Comparison of ENCODE assay signal across 7 mouse cellular contexts in genomic region chr10:61648737-61649645, GRCm38 (mm10). TPM values are rescaled to one million over a fixed set of nuclear protein-coding genes. Genes with fewer than 3 reads are reported as not detected.
A peak's percentile ranks its signal among the peaks of the same experiment; 100 is the strongest.
DNase-seq lines count a peak whose midpoint lies in the region; ATAC-seq and TF ChIP-seq lines count a peak whose summit lies in the region.

No protein-coding gene starts in this region.

- no peak for TF ChIP-seq CTCF in C2C12 (IDR thresholded peaks at IDR 0.05; ENCODE audit: control insufficient read depth, insufficient read depth, insufficient read length)

- peak overlapping the region; percentile 64 for H3ac ChIP-seq in C2C12 (ENCODE audit: control insufficient read depth, insufficient read length, low read depth)

- peak overlapping the region; percentile 94 for H3K4me3 ChIP-seq in C2C12 (ENCODE audit: insufficient read depth, poor library complexity, severe bottlenecking)
- peak overlapping the region; percentile 79 for H3K4me3 ChIP-seq in hindbrain, embryonic 15.5 days
- peak overlapping the region; percentile 81 for H3K4me3 ChIP-seq in liver, embryonic 15.5 days (replicated peaks)

- H3K4me2 ChIP-seq in hindbrain, embryonic 15.5 days: peak overlapping the region; percentile 90
- H3K4me2 ChIP-seq in liver, embryonic 15.5 days: peak overlapping the region; percentile 97

- H3K9ac ChIP-seq in hindbrain, embryonic 15.5 days: peak overlapping the region; percentile 87
- H3K9ac ChIP-seq in liver, embryonic 15.5 days: peak overlapping the region; percentile 80

- no peaks in the 10 kb centered on the region for H3K9me3 ChIP-seq in hindbrain, embryonic 15.5 days
- no peaks in the 10 kb centered on the region for H3K9me3 ChIP-seq in liver, embryonic 15.5 days (replicated peaks)

- H3K36me3 ChIP-seq in C2C12 (ENCODE audit: control insufficient read depth, insufficient read depth): peaks cover 36% of the 10 kb centered on the region
- H3K36me3 ChIP-seq in hindbrain, embryonic 15.5 days: peaks cover 6% of the 10 kb centered on the region
- peaks cover 6% of the 10 kb centered on the region; the same call in 1 of the 2 replicates for H3K36me3 ChIP-seq in liver, embryonic 15.5 days (replicated peaks)
- H3K36me3 ChIP-seq in splenic B cell, adult 2 months (ENCODE audit: control insufficient read depth, insufficient read depth, low read length, poor library complexity, severe bottlenecking): no peaks in the 10 kb centered on the region

- peaks cover 23% of the 10 kb centered on the region for H3K4me1 ChIP-seq in hindbrain, embryonic 15.5 days (replicated peaks)
- peaks cover 23% of the 10 kb centered on the region for H3K4me1 ChIP-seq in liver, embryonic 15.5 days (replicated peaks)

- H3K79me3 ChIP-seq in C2C12 (ENCODE audit: low read depth): peaks cover 32% of the 10 kb centered on the region

- ATAC-seq in hindbrain, embryonic 15.5 days (ENCODE audit: low FRiP score, low read depth): peak; percentile 74; the same call in 1 of the 2 replicates
- ATAC-seq in liver, embryonic 15.5 days (ENCODE audit: insufficient read depth): peak; percentile 74

- 1% methylated on average over 43 of the region's 49 CpGs for WGBS in hindbrain, embryonic 15.5 days
- WGBS in liver, embryonic 15.5 days (ENCODE audit: insufficient replicate concordance): 2% methylated on average over 48 of the region's 49 CpGs

- peaks cover 55% of the 10 kb centered on the region for H3K79me2 ChIP-seq in C2C12 (ENCODE audit: control insufficient read depth, insufficient read depth)

- DNase-seq in 416B (ENCODE audit: low read depth): peak; percentile 67
- peak; percentile 37 to 41 for DNase-seq in cerebellum, postnatal 10 days
- DNase-seq in splenic B cell, adult 2 months (ENCODE audit: low read depth, low spot score): peak; percentile 29
- DNase-seq in urinary bladder, adult 18-20 months (ENCODE audit: low spot score in 2 of 2): no peak

- H3K27me3 ChIP-seq in C2C12 (ENCODE audit: control insufficient read depth, insufficient read depth, insufficient read length): no peaks in the 10 kb centered on the region
- H3K27me3 ChIP-seq in hindbrain, embryonic 15.5 days: no peaks in the 10 kb centered on the region
- no peaks in the 10 kb centered on the region for H3K27me3 ChIP-seq in liver, embryonic 15.5 days
- no peaks in the 10 kb centered on the region for H3K27me3 ChIP-seq in splenic B cell, adult 2 months (ENCODE audit: control insufficient read depth, insufficient read depth, low read length, poor library complexity, severe bottlenecking)

- H3K27ac ChIP-seq in hindbrain, embryonic 15.5 days (replicated peaks): peak overlapping the region; percentile 87
- H3K27ac ChIP-seq in liver, embryonic 15.5 days (replicated peaks): peak overlapping the region; percentile 79

TF ChIP-seq in C2C12, 6 proteins besides CTCF, POLR2A, EP300 and RAD21:
- TF ChIP-seq CEBPB (IDR thresholded peaks at IDR 0.05; ENCODE audit: low read depth): no peak
- TF ChIP-seq FOSL1 (IDR thresholded peaks at IDR 0.05; ENCODE audit: insufficient read depth, low read length, poor library complexity, severe bottlenecking): no peak
- TF ChIP-seq MYOG (IDR thresholded peaks at IDR 0.05; ENCODE audit: control insufficient read depth, extremely low read depth, insufficient read length): no peak
- TF ChIP-seq MAX (IDR thresholded peaks at IDR 0.05): no peak
- no peak for TF ChIP-seq MYOD1 (IDR thresholded peaks at IDR 0.05; ENCODE audit: control insufficient read depth, insufficient read length, low read depth)
- no peak for TF ChIP-seq USF1 (IDR thresholded peaks at IDR 0.05; ENCODE audit: low read depth)

RNA-seq across cellular contexts. Expression of gene Ppa1, which starts 0.6 kb away (rescaled TPM):
- 189 TPM for polyA plus RNA-seq in C2C12 (2012; fragmentation: generic; extraction: Trizol)
- polyA plus RNA-seq in hindbrain, embryonic 15.5 days (2015; fragmentation: Nextera tagmentation; extraction: Ambion mirVana): 204 and 212 TPM in 2 replicates
- 91.9 and 92.6 TPM in 2 replicates for polyA plus RNA-seq in liver, embryonic 15.5 days (2015; fragmentation: Nextera tagmentation; extraction: Ambion mirVana)

RNA-seq across cellular contexts. Expression of gene Sar1a, which starts 31.1 kb away (rescaled TPM):
- 150 TPM for polyA plus RNA-seq in C2C12 (2012; fragmentation: generic; extraction: Trizol)
- polyA plus RNA-seq in hindbrain, embryonic 15.5 days (2015; fragmentation: Nextera tagmentation; extraction: Ambion mirVana): 190 and 193 TPM in 2 replicates
- 66.5 and 73.0 TPM in 2 replicates for polyA plus RNA-seq in liver, embryonic 15.5 days (2015; fragmentation: Nextera tagmentation; extraction: Ambion mirVana)

RNA-seq across cellular contexts. Expression of gene Tysnd1, which starts 46.3 kb away (rescaled TPM):
- 20.3 TPM for polyA plus RNA-seq in C2C12 (2012; fragmentation: generic; extraction: Trizol)
- 32.8 and 37.1 TPM in 2 replicates for polyA plus RNA-seq in hindbrain, embryonic 15.5 days (2015; fragmentation: Nextera tagmentation; extraction: Ambion mirVana)
- polyA plus RNA-seq in liver, embryonic 15.5 days (2015; fragmentation: Nextera tagmentation; extraction: Ambion mirVana): 17.6 and 22.1 TPM in 2 replicates

RNA-seq across cellular contexts. Expression of gene Npffr1, which starts 53.7 kb away (rescaled TPM):
- polyA plus RNA-seq in C2C12 (2012; fragmentation: generic; extraction: Trizol): not detected
- polyA plus RNA-seq in hindbrain, embryonic 15.5 days (2015; fragmentation: Nextera tagmentation; extraction: Ambion mirVana): 1.1 and 1.4 TPM in 2 replicates
- not detected in 2 replicates for polyA plus RNA-seq in liver, embryonic 15.5 days (2015; fragmentation: Nextera tagmentation; extraction: Ambion mirVana)

Comparison
In these comparisons a context has a peak if more than half of its experiments do, and no peak if none do; other contexts are left out.
1. DNase-seq: peak in 416B (single experiment), cerebellum, postnatal 10 days (2 of 2) and splenic B cell, adult 2 months (single experiment); none in urinary bladder, adult 18-20 months (0 of 2).
2. Peak in every context shown above with its lines, with median percentiles within 50 percentile points of each other: H3K4me3 ChIP-seq.